Mouse (Mus musculus): ENCODE measurements at regions not wholly inside any gene's neighbourhood (a gene's known extent, or its start where the extent isn't known, plus 50 kb on each side); places are given as distances from the start of the nearest gene placed in this dataset.

- Histone ChIP-seq H3K4me3 (ENCODE audit: low read depth, low read length) (no peak overlapping the region), H3K27me3 (replicated peaks; ENCODE audit: control insufficient read depth, insufficient read depth, low read length) (no peaks in the 10 kb centered on the region), H3K4me2 (ENCODE audit: low read length) (no peak overlapping the region), H3K9me3 (replicated peaks; ENCODE audit: control insufficient read depth, low read length) (no peaks in the 10 kb centered on the region), H3K4me1 (ENCODE audit: control insufficient read depth, insufficient read depth, low read length) (no peaks in the 10 kb centered on the region), H3K9ac (ENCODE audit: low read length) (no peak overlapping the region), H3K36me3 (ENCODE audit: control insufficient read depth, insufficient read depth, low read length) (no peaks in the 10 kb centered on the region), H3K27ac (ENCODE audit: low read depth, low read length) (no peak overlapping the region)
- DNase-seq (ENCODE audit: low spot score), result no peak
- ATAC-seq, result no peak
- 87% methylated on average over 6 of the region's 6 CpGs for WGBS
Measured at GRCm38 (mm10) chr9:101439856-101440255, 188.3 kb upstream of the Ppp2r3a start.

DNA sequence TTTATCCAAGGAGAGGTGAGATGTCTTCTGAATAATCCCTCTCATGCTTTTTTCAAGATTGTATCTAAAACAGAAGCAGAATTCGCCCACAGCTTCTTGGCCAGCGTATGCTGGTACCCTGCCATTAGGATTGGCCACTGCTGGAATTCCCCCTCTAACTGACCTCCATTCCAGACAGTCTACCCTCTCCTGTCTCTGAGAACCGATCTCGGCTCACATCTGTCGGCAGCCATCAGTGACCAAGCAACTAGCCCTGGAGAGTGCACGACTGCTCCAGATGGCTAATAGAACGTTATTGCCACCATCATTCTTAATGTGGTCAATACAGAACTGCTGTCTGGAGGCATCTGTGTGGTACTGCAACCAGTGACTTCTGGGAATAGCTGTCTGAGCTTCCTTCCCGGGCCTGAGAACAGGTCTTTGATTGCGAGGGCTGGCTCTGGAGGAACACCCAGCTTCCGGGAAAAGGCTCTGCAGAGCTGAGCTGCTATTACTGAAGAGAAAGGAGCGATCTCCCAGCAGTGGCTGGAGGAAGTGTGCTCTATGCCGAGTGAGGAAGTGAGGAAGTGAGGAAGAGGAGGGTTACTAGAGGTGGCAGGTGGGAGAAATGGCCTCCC, 187.1 kb upstream of the Ppp2r3a start:
- H3K4me3 ChIP-seq (ENCODE audit: low read depth, low read length), result no peak overlapping the region
- H3K9me3 ChIP-seq (replicated peaks; ENCODE audit: control insufficient read depth, low read length), result no peaks in the 10 kb centered on the region
- no peaks in the 10 kb centered on the region for H3K4me1 ChIP-seq (ENCODE audit: control insufficient read depth, insufficient read depth, low read length)
- ATAC-seq, result no peak
- no peak overlapping the region for H3K9ac ChIP-seq (ENCODE audit: low read length)
- no peak for DNase-seq (ENCODE audit: low spot score)
- no peak overlapping the region for H3K27ac ChIP-seq (ENCODE audit: low read depth, low read length)
- no peaks in the 10 kb centered on the region for H3K36me3 ChIP-seq (ENCODE audit: control insufficient read depth, insufficient read depth, low read length)
- no peak overlapping the region for H3K4me2 ChIP-seq (ENCODE audit: low read length)
- WGBS, result 90% methylated on average over 12 of the region's 12 CpGs
- H3K27me3 ChIP-seq (replicated peaks; ENCODE audit: control insufficient read depth, insufficient read depth, low read length), result no peaks in the 10 kb centered on the region

DNA sequence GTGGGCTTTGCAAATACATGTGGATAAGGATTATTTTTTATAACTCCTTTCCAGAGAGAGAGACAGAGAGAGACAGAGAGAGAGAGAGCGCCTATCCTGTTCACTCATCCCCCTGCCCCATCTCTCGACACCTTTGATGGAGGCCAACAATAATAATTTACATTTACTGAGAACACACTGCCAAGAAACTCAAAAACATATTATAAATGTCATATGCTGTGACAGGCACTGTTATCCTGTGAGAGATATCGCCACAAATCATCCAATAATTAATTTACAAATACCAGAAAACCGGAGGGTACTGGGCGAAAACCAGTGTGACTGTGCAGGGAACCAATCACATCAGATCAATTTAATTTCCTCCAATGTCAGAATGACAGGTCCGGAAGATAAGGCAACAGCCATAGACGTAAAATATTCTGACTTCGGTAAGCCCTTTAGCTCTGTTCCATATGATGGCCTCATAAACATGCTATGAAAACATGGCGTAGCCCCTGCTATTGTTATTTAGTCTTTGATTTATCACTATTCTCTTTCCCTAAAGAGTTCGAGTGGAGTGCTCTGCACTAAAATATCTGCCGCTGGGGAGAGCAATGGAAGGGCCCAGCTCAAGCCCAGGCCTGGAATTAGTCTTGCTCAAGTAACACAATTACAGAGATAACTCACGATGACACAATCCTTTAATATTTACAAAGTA, 173.5 kb upstream of the Ppp2r3a start:
- Histone ChIP-seq H3K4me2 (ENCODE audit: low read length) (no peak overlapping the region), H3K4me3 (ENCODE audit: low read depth, low read length) (no peak overlapping the region), H3K9me3 (replicated peaks; ENCODE audit: control insufficient read depth, low read length) (no peaks in the 10 kb centered on the region), H3K9ac (ENCODE audit: low read length) (no peak overlapping the region), H3K36me3 (ENCODE audit: control insufficient read depth, insufficient read depth, low read length) (no peaks in the 10 kb centered on the region), H3K4me1 (ENCODE audit: control insufficient read depth, insufficient read depth, low read length) (no peaks in the 10 kb centered on the region), H3K27me3 (replicated peaks; ENCODE audit: control insufficient read depth, insufficient read depth, low read length) (no peaks in the 10 kb centered on the region), H3K27ac (ENCODE audit: low read depth, low read length) (no peak overlapping the region)
- DNase-seq (ENCODE audit: low spot score) (no peak), ATAC-seq (no peak)
- 88% methylated on average over 12 of the region's 12 CpGs for WGBS

DNA sequence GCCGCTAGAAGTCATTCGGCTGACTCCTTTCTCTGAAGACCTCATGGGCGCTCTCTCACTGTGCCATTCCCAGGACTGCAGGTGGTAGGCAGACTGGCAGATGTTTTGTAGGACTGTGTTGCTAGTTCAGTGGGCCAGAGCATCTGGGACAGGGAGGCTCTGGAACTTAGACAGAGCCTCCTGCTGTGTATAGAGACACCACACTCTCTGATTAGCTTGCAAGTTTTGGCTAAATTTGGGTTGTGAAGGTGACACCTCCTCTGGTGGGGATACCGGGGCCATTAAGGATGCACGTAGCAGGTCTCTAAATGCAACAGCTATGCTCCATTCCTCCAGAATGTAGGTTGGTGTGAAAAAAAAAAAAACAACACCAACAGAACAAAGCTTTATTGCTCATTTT, 171.4 kb upstream of the Ppp2r3a start:
- WGBS, result 84% methylated on average over 5 of the region's 5 CpGs
- Histone ChIP-seq H3K9me3 (replicated peaks; ENCODE audit: control insufficient read depth, low read length) (no peaks in the 10 kb centered on the region), H3K36me3 (ENCODE audit: control insufficient read depth, insufficient read depth, low read length) (no peaks in the 10 kb centered on the region), H3K27ac (ENCODE audit: low read depth, low read length) (no peak overlapping the region), H3K4me1 (ENCODE audit: control insufficient read depth, insufficient read depth, low read length) (no peaks in the 10 kb centered on the region), H3K4me3 (ENCODE audit: low read depth, low read length) (no peak overlapping the region), H3K4me2 (ENCODE audit: low read length) (no peak overlapping the region), H3K9ac (ENCODE audit: low read length) (no peak overlapping the region), H3K27me3 (replicated peaks; ENCODE audit: control insufficient read depth, insufficient read depth, low read length) (no peaks in the 10 kb centered on the region)
- ATAC-seq (no peak), DNase-seq (ENCODE audit: low spot score) (no peak)

DNA sequence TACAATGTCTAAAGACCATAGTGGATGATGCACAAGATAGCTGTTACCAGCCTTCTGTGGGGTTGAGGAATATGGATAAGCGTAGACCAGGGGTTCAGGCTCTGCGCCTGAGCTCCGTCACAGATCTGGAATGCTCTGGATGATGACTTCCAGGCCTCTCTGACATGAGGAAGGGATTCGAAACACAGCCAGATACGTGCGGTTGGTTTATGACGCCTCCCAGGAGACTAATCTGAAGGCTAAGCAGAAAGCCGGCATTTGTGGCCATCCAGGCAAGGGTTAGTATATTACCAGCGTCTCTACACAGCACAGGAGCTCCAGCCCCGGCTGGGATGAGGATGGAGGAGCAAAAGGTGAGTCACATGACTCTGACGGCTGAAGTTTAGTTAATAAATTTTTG, 170.4 kb upstream of the Ppp2r3a start:
- H3K27ac ChIP-seq (ENCODE audit: low read depth, low read length), result no peak overlapping the region
- no peaks in the 10 kb centered on the region for H3K9me3 ChIP-seq (replicated peaks; ENCODE audit: control insufficient read depth, low read length)
- H3K36me3 ChIP-seq (ENCODE audit: control insufficient read depth, insufficient read depth, low read length), result no peaks in the 10 kb centered on the region
- no peaks in the 10 kb centered on the region for H3K4me1 ChIP-seq (ENCODE audit: control insufficient read depth, insufficient read depth, low read length)
- no peaks in the 10 kb centered on the region for H3K27me3 ChIP-seq (replicated peaks; ENCODE audit: control insufficient read depth, insufficient read depth, low read length)
- 91% methylated on average over 11 of the region's 11 CpGs for WGBS
- ATAC-seq (no peak), DNase-seq (ENCODE audit: low spot score) (no peak)
- H3K9ac ChIP-seq (ENCODE audit: low read length), result no peak overlapping the region
- H3K4me3 ChIP-seq (ENCODE audit: low read depth, low read length), result no peak overlapping the region
- H3K4me2 ChIP-seq (ENCODE audit: low read length), result no peak overlapping the region

DNA sequence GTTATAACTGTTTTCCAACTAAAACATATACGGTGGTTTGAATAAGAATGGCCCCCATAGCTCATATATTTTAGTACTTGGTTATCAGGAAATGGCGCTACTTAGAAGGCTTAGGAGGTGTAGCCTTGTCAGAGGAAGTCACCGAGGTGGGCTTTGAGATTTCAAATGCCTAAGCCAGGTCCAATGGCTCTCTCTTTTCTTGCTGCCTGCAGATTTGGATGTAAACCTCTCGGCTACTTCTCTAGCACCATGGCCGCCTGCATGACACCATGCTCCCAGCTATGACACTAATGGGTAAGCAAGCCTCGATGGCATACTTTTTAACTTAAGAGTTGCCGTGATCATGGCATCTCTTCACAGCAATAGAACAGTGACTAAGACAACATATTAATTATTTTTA, 169.5 kb upstream of the Ppp2r3a start:
- WGBS, result 95% methylated on average over 7 of the region's 7 CpGs
- Histone ChIP-seq H3K9me3 (replicated peaks; ENCODE audit: control insufficient read depth, low read length) (no peaks in the 10 kb centered on the region), H3K27ac (ENCODE audit: low read depth, low read length) (no peak overlapping the region)

GRCm38 (mm10) chr9:101420181-101420580, 168.6 kb upstream of the Ppp2r3a start:
- DNase-seq (ENCODE audit: low spot score) (no peak), ATAC-seq (no peak)
- no peak overlapping the region for H3K4me2 ChIP-seq (ENCODE audit: low read length)
- H3K27me3 ChIP-seq (replicated peaks; ENCODE audit: control insufficient read depth, insufficient read depth, low read length), result no peaks in the 10 kb centered on the region
- no peaks in the 10 kb centered on the region for H3K4me1 ChIP-seq (ENCODE audit: control insufficient read depth, insufficient read depth, low read length)
- H3K4me3 ChIP-seq (ENCODE audit: low read depth, low read length), result no peak overlapping the region
- no peaks in the 10 kb centered on the region for H3K9me3 ChIP-seq (replicated peaks; ENCODE audit: control insufficient read depth, low read length)
- no peak overlapping the region for H3K27ac ChIP-seq (ENCODE audit: low read depth, low read length)
- WGBS, result 88% methylated on average over 4 of the region's 4 CpGs
- no peak overlapping the region for H3K9ac ChIP-seq (ENCODE audit: low read length)
- H3K36me3 ChIP-seq (ENCODE audit: control insufficient read depth, insufficient read depth, low read length), result no peaks in the 10 kb centered on the region

More for the DNA sequence above, 169.5 kb upstream of the Ppp2r3a start:
- no peak overlapping the region for H3K9ac ChIP-seq (ENCODE audit: low read length)
- H3K4me3 ChIP-seq (ENCODE audit: low read depth, low read length), result no peak overlapping the region
- H3K27me3 ChIP-seq (replicated peaks; ENCODE audit: control insufficient read depth, insufficient read depth, low read length), result no peaks in the 10 kb centered on the region
- ATAC-seq (no peak), DNase-seq (ENCODE audit: low spot score) (no peak)
- no peaks in the 10 kb centered on the region for H3K36me3 ChIP-seq (ENCODE audit: control insufficient read depth, insufficient read depth, low read length)
- H3K4me1 ChIP-seq (ENCODE audit: control insufficient read depth, insufficient read depth, low read length), result no peaks in the 10 kb centered on the region
- no peak overlapping the region for H3K4me2 ChIP-seq (ENCODE audit: low read length)

GRCm38 (mm10) chr9:101417660-101418059, 166.1 kb upstream of the Ppp2r3a start:
- Histone ChIP-seq H3K27me3 (replicated peaks; ENCODE audit: control insufficient read depth, insufficient read depth, low read length) (no peaks in the 10 kb centered on the region), H3K4me2 (ENCODE audit: low read length) (no peak overlapping the region), H3K9ac (ENCODE audit: low read length) (no peak overlapping the region), H3K4me1 (ENCODE audit: control insufficient read depth, insufficient read depth, low read length) (no peaks in the 10 kb centered on the region), H3K9me3 (replicated peaks; ENCODE audit: control insufficient read depth, low read length) (no peaks in the 10 kb centered on the region), H3K36me3 (ENCODE audit: control insufficient read depth, insufficient read depth, low read length) (no peaks in the 10 kb centered on the region), H3K4me3 (ENCODE audit: low read depth, low read length) (no peak overlapping the region), H3K27ac (ENCODE audit: low read depth, low read length) (no peak overlapping the region)
- WGBS, result 86% methylated on average over 2 of the region's 2 CpGs
- ATAC-seq (no peak), DNase-seq (ENCODE audit: low spot score) (no peak)

GRCm38 (mm10) chr9:101416321-101416720, 164.7 kb upstream of the Ppp2r3a start:
- no peak for ATAC-seq
- Histone ChIP-seq H3K27ac (ENCODE audit: low read depth, low read length) (no peak overlapping the region), H3K9ac (ENCODE audit: low read length) (no peak overlapping the region)

More at GRCm38 (mm10) chr9:101416321-101416720, 164.7 kb upstream of the Ppp2r3a start:
- H3K9me3 ChIP-seq (replicated peaks; ENCODE audit: control insufficient read depth, low read length), result no peaks in the 10 kb centered on the region
- no peaks in the 10 kb centered on the region for H3K4me1 ChIP-seq (ENCODE audit: control insufficient read depth, insufficient read depth, low read length)
- no peak overlapping the region for H3K4me2 ChIP-seq (ENCODE audit: low read length)
- no peak overlapping the region for H3K4me3 ChIP-seq (ENCODE audit: low read depth, low read length)
- H3K36me3 ChIP-seq (ENCODE audit: control insufficient read depth, insufficient read depth, low read length), result no peaks in the 10 kb centered on the region
- no peaks in the 10 kb centered on the region for H3K27me3 ChIP-seq (replicated peaks; ENCODE audit: control insufficient read depth, insufficient read depth, low read length)
- 98% methylated on average over 6 of the region's 6 CpGs for WGBS
- DNase-seq (ENCODE audit: low spot score), result no peak
